Mouse (Mus musculus) gastrocnemius, adult 18-20 months (tissue): ENCODE results near the gene Hltf. TPM values are rescaled to one million over a fixed set of nuclear protein-coding genes. Genes with fewer than 3 reads are reported as not detected.
"Not testable (repeated sequence)": the region's sequence is repeated elsewhere in the genome, so short reads cannot be mapped to it uniquely, and the experiment has no call there.

Experiments
- DNase-seq: peaks from one replicate; pipeline ENCODE4 v3.0.0; 2021; ENCODE audit warnings: low spot score
- long read RNA-seq, 2 experiments: library from polyadenylated mRNA; stranded (forward); transcript quantifications; one replicate each; pipeline ENCODE4 v2.0.0; 2021
- total RNA-seq, 2 experiments: library from RNA; stranded (reverse); gene quantifications; 2 replicates each; pipeline ENCODE4 v1.2.3; 2021

The Hltf gene
- total RNA-seq: 1 to 10 TPM; 2.2 to 2.5 TPM
- long read RNA-seq, experiment 1, full-length matches to known transcripts: 1 of 1 reads
- long read RNA-seq, experiment 1, partial matches to known transcripts: 0 of 1 reads
- long read RNA-seq, experiment 1, other reads (novel, unspliced or antisense): 0 of 1 reads
- long read RNA-seq, experiment 2: 0 reads

- DNase-seq: peak; percentile 95
Measured at GRCm38 (mm10) chr3:20057306-20058196, at the start of gene Hltf. Gene Hltf, plus strand, starts transcription at chr3:20057811.

GRCm38 (mm10) chr3:20010464-20010863 is 47.1 kb upstream of the Hltf start:
- DNase-seq: no peak

GRCm38 (mm10) chr3:20010905-20011304 is 46.7 kb upstream of the Hltf start:
- DNase-seq: not testable (repeated sequence)

- no peak for DNase-seq
Measured at GRCm38 (mm10) chr3:20014454-20014853, 43.2 kb upstream of the Hltf start.

- DNase-seq: no peak
Measured at GRCm38 (mm10) chr3:20018076-20018475, 39.5 kb upstream of the Hltf start.

- DNase-seq: no peak
Measured at GRCm38 (mm10) chr3:20023832-20024231, 33.8 kb upstream of the Hltf start.

GRCm38 (mm10) chr3:20026481-20026880 is 31.1 kb upstream of the Hltf start:
- DNase-seq: no peak

GRCm38 (mm10) chr3:20026996-20027689 is 30.5 kb upstream of the Hltf start:
- no peak for DNase-seq

- DNase-seq: no peak
Measured at GRCm38 (mm10) chr3:20027788-20028187, 29.8 kb upstream of the Hltf start.

GRCm38 (mm10) chr3:20028640-20029039 is 29.0 kb upstream of the Hltf start:
- DNase-seq: no peak

GRCm38 (mm10) chr3:20030807-20031206 is 26.8 kb upstream of the Hltf start:
- no peak for DNase-seq

- no peak for DNase-seq
Measured at GRCm38 (mm10) chr3:20033761-20034718, 23.6 kb upstream of the Hltf start.

- peak; percentile 84 for DNase-seq
Measured at GRCm38 (mm10) chr3:20034719-20035404, 22.7 kb upstream of the Hltf start, which contains the start of gene Hps3. Gene Hps3, minus strand, starts transcription at chr3:20035315.

- no peak for DNase-seq
Measured at GRCm38 (mm10) chr3:20036069-20036468, 21.5 kb upstream of the Hltf start.

- not testable (repeated sequence) for DNase-seq
Measured at GRCm38 (mm10) chr3:20041461-20041860, 16.1 kb upstream of the Hltf start.

- DNase-seq: not testable (repeated sequence)
Measured at GRCm38 (mm10) chr3:20044736-20045135, 12.9 kb upstream of the Hltf start.

- no peak for DNase-seq
Measured at GRCm38 (mm10) chr3:20058197-20058541, 558 bp downstream of the Hltf start.

GRCm38 (mm10) chr3:20076145-20077053 is 18.8 kb downstream of the Hltf start:
- DNase-seq: peak; percentile 3

GRCm38 (mm10) chr3:20082161-20082560 is 24.6 kb downstream of the Hltf start:
- DNase-seq: no peak
